In genomic region chr5:143272540-143273330, GRCm38 (mm10) we compare ENCODE assay signal across 24 mouse cellular contexts. TPM values are rescaled to one million over a fixed set of nuclear protein-coding genes. Genes with fewer than 3 reads are reported as not detected.
A peak's percentile ranks its signal among the peaks of the same experiment; 100 is the strongest.
DNase-seq lines count a peak whose midpoint lies in the region; ATAC-seq and TF ChIP-seq lines count a peak whose summit lies in the region.
"Had no signal": no experiment of that assay in that cellular context is flagged by ENCODE, and none has a peak within 500 bp of the region (broad histone marks: within the 10 kb centered on the region; RNA-seq: fewer than 3 reads in every experiment).

No protein-coding gene starts in this region.

- no peak for TF ChIP-seq POLR2A in brain, embryonic 14.5 days (IDR thresholded peaks at IDR 0.05; ENCODE audit: borderline replicate concordance, extremely low read depth, insufficient read depth, insufficient read length, poor library complexity, severe bottlenecking)

- H3K4me2 ChIP-seq in forebrain, embryonic 14.5 days (ENCODE audit: low read length): no peak overlapping the region
- no peak overlapping the region for H3K4me2 ChIP-seq in forebrain, postnatal 0 days (ENCODE audit: low read depth)
- H3K4me2 ChIP-seq: embryonic facial prominence, embryonic 12.5 days; kidney, embryonic 15.5 days; limb, embryonic 13.5 days; lung, embryonic 14.5 days; neural tube, embryonic 12.5 days had no signal

- peaks cover 14% of the 10 kb centered on the region for H3K4me1 ChIP-seq in forebrain, embryonic 14.5 days (ENCODE audit: control insufficient read depth, insufficient read depth, low read length)
- peaks cover 18% of the 10 kb centered on the region for H3K4me1 ChIP-seq in forebrain, postnatal 0 days (ENCODE audit: insufficient read depth)

- ATAC-seq in forebrain, embryonic 14.5 days: no peak
- ATAC-seq in forebrain, postnatal 0 days: no peak
- ATAC-seq in hematopoietic stem cell, adult 5-6 weeks (replicated peaks in 1 of 2; ENCODE audit: insufficient read depth in 1 of 2, low FRiP score in 2 of 2, low TSS enrichment in 1 of 2, low read depth in 1 of 2, poor library complexity in 2 of 2, severe bottlenecking in 2 of 2): peak; percentile 62 to 77
- ATAC-seq: midbrain, embryonic 16.5 days had no signal

- 90% methylated on average over 16 of the region's 16 CpGs for WGBS in forebrain, embryonic 14.5 days
- WGBS in forebrain, postnatal 0 days: 83% methylated on average over 16 of the region's 16 CpGs

- no peak for TF ChIP-seq CTCF in forebrain, postnatal 0 days (IDR thresholded peaks at IDR 0.05; ENCODE audit: low read depth)
- TF ChIP-seq CTCF in brain, embryonic 14.5 days (IDR thresholded peaks at IDR 0.05; ENCODE audit: borderline replicate concordance, extremely low read depth, insufficient read depth, insufficient read length): no peak

- H3K27me3 ChIP-seq in forebrain, embryonic 14.5 days (replicated peaks; ENCODE audit: control insufficient read depth, insufficient read depth, low read length): no peaks in the 10 kb centered on the region
- H3K27me3 ChIP-seq in forebrain, postnatal 0 days (ENCODE audit: insufficient read depth, low read length): no peaks in the 10 kb centered on the region
- H3K27me3 ChIP-seq: neural tube, embryonic 12.5 days had no signal

- H3K4me3 ChIP-seq in forebrain, embryonic 14.5 days (ENCODE audit: low read depth, low read length): no peak overlapping the region
- H3K4me3 ChIP-seq in forebrain, postnatal 0 days (ENCODE audit: low read depth, low read length): no peak overlapping the region
- H3K4me3 ChIP-seq: embryonic facial prominence, embryonic 12.5 days; heart, embryonic 10.5 days; kidney, embryonic 15.5 days; limb, embryonic 13.5 days; neural tube, embryonic 12.5 days had no signal

- peak; percentile 33 for DNase-seq in forebrain, embryonic 14.5 days (ENCODE audit: low spot score)
- no peak for DNase-seq in forebrain, postnatal 0 days
- DNase-seq in 3134 (ENCODE audit: extremely low read depth, insufficient read length, low spot score): peak; percentile 30
- peak; percentile 53 for DNase-seq in brain, embryonic 14.5 days (ENCODE audit: low read depth)
- DNase-seq in embryo, embryonic 10 days (ENCODE audit: low spot score): no peak
- no peak for DNase-seq in urinary bladder, adult 18-20 months (ENCODE audit: low spot score in 2 of 2)
- DNase-seq: adrenal gland, postnatal 10 days; cerebellum, adult 9-11 months; gastrocnemius, postnatal 25 days; lung, embryonic 14.5 days had no signal

- H3K9me3 ChIP-seq in forebrain, embryonic 14.5 days (replicated peaks; ENCODE audit: control insufficient read depth, low read length): no peaks in the 10 kb centered on the region
- no peaks in the 10 kb centered on the region for H3K9me3 ChIP-seq in forebrain, postnatal 0 days (ENCODE audit: low read length)
- H3K9me3 ChIP-seq: embryonic facial prominence, embryonic 12.5 days; heart, embryonic 10.5 days; kidney, embryonic 15.5 days; limb, embryonic 13.5 days; neural tube, embryonic 12.5 days had no signal

- no peak overlapping the region for H3K9ac ChIP-seq in forebrain, embryonic 14.5 days (ENCODE audit: low read length)
- H3K9ac ChIP-seq in forebrain, postnatal 0 days: no peak overlapping the region
- H3K9ac ChIP-seq: embryonic facial prominence, embryonic 12.5 days; kidney, embryonic 15.5 days; limb, embryonic 13.5 days; lung, embryonic 14.5 days; neural tube, embryonic 12.5 days had no signal

- H3K36me3 ChIP-seq in forebrain, embryonic 14.5 days (ENCODE audit: control insufficient read depth, insufficient read depth, low read length): no peaks in the 10 kb centered on the region
- no peaks in the 10 kb centered on the region for H3K36me3 ChIP-seq in forebrain, postnatal 0 days (ENCODE audit: insufficient read depth)
- H3K36me3 ChIP-seq: embryonic facial prominence, embryonic 12.5 days; heart, embryonic 10.5 days; kidney, embryonic 15.5 days; limb, embryonic 13.5 days; neural tube, embryonic 12.5 days had no signal

- no peak overlapping the region for H3K27ac ChIP-seq in forebrain, embryonic 14.5 days (ENCODE audit: low read depth, low read length)
- H3K27ac ChIP-seq in forebrain, postnatal 0 days (ENCODE audit: low read depth, low read length): no peak overlapping the region
- H3K27ac ChIP-seq: embryonic facial prominence, embryonic 12.5 days; heart, embryonic 10.5 days; kidney, embryonic 15.5 days; limb, embryonic 13.5 days; macrophage; neural tube, embryonic 12.5 days had no signal

RNA-seq across cellular contexts. Expression of gene Zfp316, which starts 2.9 kb away (rescaled TPM):
- 3.3 and 3.7 TPM in 2 replicates for polyA plus RNA-seq in forebrain, embryonic 14.5 days (2014; fragmentation: Nextera tagmentation; extraction: Ambion mirVana)
- total RNA-seq in forebrain, postnatal 0 days (2014; rRNA removed): 21.5 and 29.8 TPM in 2 replicates
- polyA plus RNA-seq in forebrain, postnatal 0 days (2015; fragmentation: Nextera tagmentation; extraction: Ambion mirVana): 5.5 and 7.5 TPM in 2 replicates
- polyA plus RNA-seq in brain, embryonic 14.5 days (2012; rRNA removed): 19.4 and 31.7 TPM in 2 replicates
- 5.4 and 8.0 TPM in 2 replicates for total RNA-seq in hematopoietic stem cell, adult 5-6 weeks (2017)

RNA-seq across cellular contexts. Expression of gene Zfp853, which starts 20.7 kb away (rescaled TPM):
- 0.07 TPM in 1 of 2 replicates, not detected in the other for polyA plus RNA-seq in forebrain, embryonic 14.5 days (2014; fragmentation: Nextera tagmentation; extraction: Ambion mirVana)
- 9.8 and 16.5 TPM in 2 replicates for total RNA-seq in forebrain, postnatal 0 days (2014; rRNA removed)
- 0.18 and 0.23 TPM in 2 replicates for polyA plus RNA-seq in forebrain, postnatal 0 days (2015; fragmentation: Nextera tagmentation; extraction: Ambion mirVana)
- 1.9 and 3.8 TPM in 2 replicates for polyA plus RNA-seq in brain, embryonic 14.5 days (2012; rRNA removed)
- total RNA-seq in hematopoietic stem cell, adult 5-6 weeks (2017): 0.38 TPM in 1 of 2 replicates, not detected in the other
- polyA plus RNA-seq: C2C12; heart, embryonic 10.5 days; hindbrain, embryonic 11.5 days; intestine, embryonic 14.5 days; lung, embryonic 14.5 days; macrophage; neural tube, embryonic 12.5 days had no signal

RNA-seq across cellular contexts. Expression of gene Zfp12, which starts 37.8 kb away (rescaled TPM):
- polyA plus RNA-seq in forebrain, embryonic 14.5 days (2014; fragmentation: Nextera tagmentation; extraction: Ambion mirVana): 23.1 and 26.2 TPM in 2 replicates
- 35.2 and 37.1 TPM in 2 replicates for total RNA-seq in forebrain, postnatal 0 days (2014; rRNA removed)
- 11.9 and 14.0 TPM in 2 replicates for polyA plus RNA-seq in forebrain, postnatal 0 days (2015; fragmentation: Nextera tagmentation; extraction: Ambion mirVana)
- polyA plus RNA-seq in brain, embryonic 14.5 days (2012; rRNA removed): 32.3 and 34.8 TPM in 2 replicates
- 26.0 and 28.5 TPM in 2 replicates for total RNA-seq in hematopoietic stem cell, adult 5-6 weeks (2017)

RNA-seq across cellular contexts. Expression of gene E130309D02Rik, which starts 42.4 kb away (rescaled TPM):
- 32.3 and 39.3 TPM in 2 replicates for polyA plus RNA-seq in forebrain, embryonic 14.5 days (2014; fragmentation: Nextera tagmentation; extraction: Ambion mirVana)
- 40.9 and 44.7 TPM in 2 replicates for total RNA-seq in forebrain, postnatal 0 days (2014; rRNA removed)
- polyA plus RNA-seq in forebrain, postnatal 0 days (2015; fragmentation: Nextera tagmentation; extraction: Ambion mirVana): 27.7 and 29.2 TPM in 2 replicates
- 33.1 and 33.9 TPM in 2 replicates for polyA plus RNA-seq in brain, embryonic 14.5 days (2012; rRNA removed)
- total RNA-seq in hematopoietic stem cell, adult 5-6 weeks (2017): 13.5 and 20.7 TPM in 2 replicates

RNA-seq across cellular contexts. Expression of gene Spdye4a, which starts 46.0 kb away (rescaled TPM):
- not detected in 2 replicates for polyA plus RNA-seq in forebrain, embryonic 14.5 days (2014; fragmentation: Nextera tagmentation; extraction: Ambion mirVana)
- not detected in 2 replicates for total RNA-seq in forebrain, postnatal 0 days (2014; rRNA removed)
- polyA plus RNA-seq in forebrain, postnatal 0 days (2015; fragmentation: Nextera tagmentation; extraction: Ambion mirVana): not detected in 2 replicates
- polyA plus RNA-seq in brain, embryonic 14.5 days (2012; rRNA removed): not detected in 2 replicates
- not detected in 2 replicates for total RNA-seq in hematopoietic stem cell, adult 5-6 weeks (2017)
- total RNA-seq: adrenal gland, postnatal 10 days; gastrocnemius, postnatal 25 days; layer of hippocampus, adult 18-20 months; left cerebral cortex, adult 18-20 months had no signal
- polyA plus RNA-seq: C2C12; embryonic facial prominence, embryonic 12.5 days; heart, embryonic 10.5 days; hindbrain, embryonic 11.5 days; intestine, embryonic 14.5 days; kidney, embryonic 15.5 days; limb, embryonic 13.5 days; lung, embryonic 14.5 days; macrophage; midbrain, embryonic 16.5 days; neural tube, embryonic 12.5 days; thymus, postnatal 0 days had no signal

Comparison
In these comparisons a context has a peak if more than half of its experiments do, and no peak if none do; other contexts are left out.
1. DNase-seq: peak in forebrain, embryonic 14.5 days (single experiment), 3134 (single experiment) and brain, embryonic 14.5 days (single experiment); none in forebrain, postnatal 0 days (single experiment), embryo, embryonic 10 days (single experiment) and urinary bladder, adult 18-20 months (0 of 2).
2. ATAC-seq: peak in hematopoietic stem cell, adult 5-6 weeks (2 of 2); none in forebrain, embryonic 14.5 days (single experiment) and forebrain, postnatal 0 days (single experiment).